Mouse (Mus musculus) left cerebral cortex, postnatal 14 days (tissue): ENCODE data around the gene U2surp. TPM values are rescaled to one million over a fixed set of nuclear protein-coding genes. Genes with fewer than 3 reads are reported as not detected.
A peak's percentile ranks its signal among the peaks of the same experiment; 100 is the strongest.

Experiments used
- DNase-seq, 2 experiments: peaks; one replicate each; pipeline ENCODE4 v3.0.0; 2021 to 2022; ENCODE audit warnings: low spot score in 2 of 2, mixed read lengths in 1 of 2
- intact Hi-C: fragments of 180-260 bp; cut with DNase I; formaldehyde crosslinking; loops from one replicate; pipeline ENCODE4 v1.15.1; 2025
- long read RNA-seq, 2 experiments: library from polyadenylated mRNA; stranded (forward); transcript quantifications; one replicate each; pipeline ENCODE4 v2.0.0; 2021
- total RNA-seq, 2 experiments: library from RNA; stranded (reverse); gene quantifications; 2 replicates each; pipeline ENCODE4 v1.2.3; 2021

The U2surp gene
- 10 to 100 TPM; 57.6 to 60.7 TPM for total RNA-seq
- long read RNA-seq, experiment 1, full-length matches to known transcripts, result 15 of 20 reads
- long read RNA-seq, experiment 1, partial matches to known transcripts, result 1 of 20 reads
- long read RNA-seq, experiment 1, other reads (novel, unspliced or antisense), result 4 of 20 reads
- long read RNA-seq, experiment 2, full-length matches to known transcripts, result 8 of 11 reads
- long read RNA-seq, experiment 2, partial matches to known transcripts, result 2 of 11 reads
- long read RNA-seq, experiment 2, other reads (novel, unspliced or antisense), result 1 of 11 reads

GRCm38 (mm10) chr9:95511472-95512330 is at the start of gene U2surp:
TSS of gene U2surp (minus strand) at chr9:95511996.
- DNase-seq, result peak; percentile 98
- intact Hi-C loops, result no loop called here

- peak; percentile 49 to 71 for DNase-seq
- intact Hi-C loops, result no loop called here
Observed at GRCm38 (mm10) chr9:95559936-95560735, 48.3 kb upstream of the U2surp start.

- intact Hi-C loops, result no loop called here
Observed at GRCm38 (mm10) chr9:95559059-95559935, 47.5 kb upstream of the U2surp start, which contains the start of gene Paqr9. TSS of gene Paqr9 (plus strand) at chr9:95559657.

DNA sequence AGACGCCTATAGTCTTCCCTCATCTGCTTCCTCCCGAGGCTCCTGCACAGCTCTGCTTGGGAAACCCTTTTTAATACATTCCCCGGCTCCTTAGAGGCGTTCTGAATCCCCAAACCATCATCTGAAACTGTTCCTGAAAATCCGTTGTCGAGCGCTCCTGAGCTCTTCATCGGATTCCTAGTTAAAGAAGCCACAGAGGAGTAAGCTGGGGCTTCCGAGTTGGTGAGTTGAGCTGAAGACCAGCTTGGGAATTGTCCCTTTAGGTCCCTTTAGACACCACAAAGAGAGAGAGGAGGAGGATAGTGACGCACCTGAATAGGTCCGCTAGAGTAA is 46.9 kb upstream of the U2surp start:
- no peak for DNase-seq
- intact Hi-C loops, result no loop called here

More at GRCm38 (mm10) chr9:95559059-95559935, 47.5 kb upstream of the U2surp start, which contains the start of gene Paqr9:
- DNase-seq, result peak; percentile 66 to 72

DNA sequence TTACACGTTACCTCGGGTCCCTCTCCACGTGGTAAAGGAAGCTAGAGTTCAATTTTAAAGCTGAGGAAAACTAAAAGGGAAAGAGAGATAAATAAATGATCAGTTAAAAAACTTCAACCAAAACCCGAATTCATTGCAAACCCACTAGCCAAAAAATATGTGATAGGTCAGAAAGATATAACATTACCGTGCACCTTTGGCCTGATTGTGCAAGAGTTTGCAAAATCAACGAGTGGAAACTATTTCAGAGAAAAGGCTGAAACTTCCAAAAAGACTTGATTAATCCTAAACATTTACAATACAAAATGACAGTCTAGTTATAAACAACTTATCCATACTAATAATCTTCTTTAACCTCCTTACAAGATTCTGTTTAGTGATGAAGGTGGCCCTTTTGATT is 45.9 kb upstream of the U2surp start:
- no peak for DNase-seq
- intact Hi-C loops, result no loop called here

- no peak for DNase-seq
- intact Hi-C loops, result no loop called here
Observed at GRCm38 (mm10) chr9:95556067-95556512, 44.3 kb upstream of the U2surp start.

- no peak for DNase-seq
- intact Hi-C loops, result no loop called here
Observed at GRCm38 (mm10) chr9:95555233-95555740, 43.5 kb upstream of the U2surp start.

- intact Hi-C loops, result no loop called here
- no peak for DNase-seq
Observed at GRCm38 (mm10) chr9:95554231-95555221, 42.7 kb upstream of the U2surp start.

DNA sequence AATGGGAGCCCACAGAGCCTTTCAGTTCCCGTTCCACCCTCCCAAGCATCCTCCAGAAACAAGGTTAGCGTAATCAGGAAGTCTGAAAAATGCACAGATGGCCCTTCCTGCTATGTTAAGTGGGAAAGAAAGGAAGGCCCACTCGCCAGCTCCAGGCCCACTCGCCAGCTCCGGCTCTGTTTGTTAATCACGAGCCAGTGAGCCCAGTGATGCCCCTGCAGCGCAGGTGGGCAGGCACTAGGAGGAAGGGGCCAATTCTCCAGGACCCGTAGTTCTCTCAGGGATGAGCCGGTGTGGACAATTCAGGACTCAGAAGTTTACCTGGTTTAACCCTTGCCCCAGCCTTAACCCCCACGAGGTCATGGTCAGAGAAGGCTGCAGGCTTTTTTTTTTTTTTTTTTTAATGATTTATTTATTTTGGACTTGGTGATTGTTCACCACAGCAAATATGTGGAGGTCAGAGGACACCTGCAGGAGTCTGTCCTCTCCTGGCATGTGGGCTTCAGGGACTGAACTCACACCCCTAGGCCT is 40.4 kb upstream of the U2surp start:
- peak in 1 of 2 experiments; percentile 24 for DNase-seq
- intact Hi-C loops, result no loop called here

GRCm38 (mm10) chr9:95550856-95551774 is 39.3 kb upstream of the U2surp start:
- intact Hi-C loops, result no loop called here

DNA sequence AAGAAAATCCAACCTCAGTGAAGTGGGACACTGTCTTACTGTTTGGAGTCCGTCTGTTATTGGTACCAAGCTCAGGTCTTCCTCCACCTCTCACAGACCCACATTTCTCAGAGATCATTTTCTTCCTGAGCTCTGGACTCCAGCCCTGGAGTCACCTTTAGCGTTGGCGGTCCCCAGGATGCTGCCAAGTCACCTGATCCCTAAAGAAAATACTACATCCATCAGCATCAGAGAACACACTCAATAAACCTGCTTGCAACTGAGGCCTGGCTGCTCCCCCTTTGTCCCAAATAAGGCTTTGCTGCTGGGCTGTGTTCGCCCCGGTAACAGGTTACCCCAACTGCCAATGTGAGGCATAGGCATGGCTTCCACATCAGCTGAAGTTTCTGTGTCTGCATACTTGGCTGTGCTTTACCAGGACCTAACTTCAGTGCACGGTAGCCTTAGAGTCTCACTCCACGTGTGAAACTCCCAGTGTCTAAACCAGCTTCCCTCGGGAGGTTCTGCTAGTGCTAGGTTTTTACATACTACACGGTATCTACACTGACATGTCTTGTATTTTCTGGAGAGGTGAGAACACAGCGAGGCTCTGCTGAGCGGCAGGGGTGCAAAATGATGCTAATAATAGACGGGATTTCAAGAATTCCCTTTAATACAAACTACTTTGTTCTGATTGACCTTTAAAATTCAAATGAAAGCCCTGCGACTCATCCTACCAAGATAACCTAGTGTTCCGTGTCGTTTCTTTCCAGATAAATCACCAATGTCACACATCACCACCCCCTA is 38.0 kb upstream of the U2surp start:
- no peak for DNase-seq
- intact Hi-C loops, result no loop called here

More at GRCm38 (mm10) chr9:95550856-95551774, 39.3 kb upstream of the U2surp start:
- no peak for DNase-seq

DNA sequence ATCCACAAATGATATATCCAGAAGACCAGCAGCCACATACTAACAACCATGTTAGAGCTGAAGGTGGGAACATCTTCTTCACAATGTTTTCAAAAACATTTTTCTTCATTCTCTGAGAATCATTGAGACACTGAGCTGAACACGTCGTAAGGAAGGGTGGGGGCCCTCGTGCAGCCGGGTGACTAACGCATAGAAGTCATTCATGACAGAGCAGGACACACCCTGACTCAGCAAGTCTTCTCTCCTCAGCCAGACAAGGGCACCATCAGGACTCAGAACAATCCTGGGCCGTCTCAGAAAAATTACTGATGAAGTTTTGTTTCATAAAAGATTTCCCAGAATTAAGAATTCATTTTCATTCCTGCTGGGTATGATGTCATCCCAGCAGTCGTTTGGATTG is 34.9 kb upstream of the U2surp start:
- no peak for DNase-seq
- intact Hi-C loops, result no loop called here

- intact Hi-C loops, result no loop called here
- no peak for DNase-seq
Observed at GRCm38 (mm10) chr9:95544598-95544997, 32.8 kb upstream of the U2surp start.

DNA sequence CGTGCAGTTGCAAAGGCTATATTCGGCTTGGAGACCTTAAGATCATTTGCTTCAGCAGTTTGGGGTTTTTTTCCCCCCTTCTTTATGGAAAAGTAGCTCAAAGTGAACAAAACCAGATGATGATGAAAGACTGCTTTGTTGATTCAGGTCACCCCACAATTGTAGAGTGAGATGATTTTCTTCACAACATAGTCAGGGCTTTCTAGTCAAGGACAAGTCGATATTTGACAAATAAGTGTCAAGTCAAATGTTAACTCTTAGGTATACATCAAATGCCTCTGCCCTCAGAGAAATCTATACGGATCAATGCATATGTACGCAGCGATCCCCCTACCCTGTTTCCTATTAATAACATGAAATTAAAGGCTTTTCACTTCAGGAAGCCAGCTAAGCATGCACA is 30.7 kb upstream of the U2surp start:
- no peak for DNase-seq
- intact Hi-C loops, result no loop called here

- intact Hi-C loops, result no loop called here
Observed at GRCm38 (mm10) chr9:95541650-95542432, 30.0 kb upstream of the U2surp start.

More at GRCm38 (mm10) chr9:95541650-95542432, 30.0 kb upstream of the U2surp start:
- no peak for DNase-seq
